ENCODE assay signal across 8 mouse cellular contexts in genomic region chr2:180103151-180103977, GRCm38 (mm10). TPM values are rescaled to one million over a fixed set of nuclear protein-coding genes. Genes with fewer than 3 reads are reported as not detected.
DNase-seq lines count a peak whose midpoint lies in the region; ATAC-seq lines count a peak whose summit lies in the region.

No protein-coding gene starts in this region.

- peak overlapping the region; percentile 45 for H3K4me3 ChIP-seq in intestine, embryonic 14.5 days (ENCODE audit: low read depth, low read length)
- H3K4me3 ChIP-seq in neural tube, embryonic 13.5 days = peak overlapping the region; percentile 62

- H3K9ac ChIP-seq in intestine, embryonic 14.5 days (ENCODE audit: low read length) = no peak overlapping the region
- H3K9ac ChIP-seq in neural tube, embryonic 13.5 days = peak overlapping the region; percentile 70

- H3K27ac ChIP-seq in intestine, embryonic 14.5 days (ENCODE audit: low read depth) = no peak overlapping the region
- H3K27ac ChIP-seq in neural tube, embryonic 13.5 days (replicated peaks) = no peak overlapping the region

- 0 out of 2 replicates have a peak, but pooled peaks have one; percentile 1 for ATAC-seq in intestine, embryonic 14.5 days (replicated peaks; ENCODE audit: low FRiP score, low TSS enrichment, low read depth)
- ATAC-seq in neural tube, embryonic 13.5 days (ENCODE audit: low read depth) = peak; percentile 6; the same call in 1 of the 2 replicates
- no peak for ATAC-seq in CD4-positive, CD25-positive, alpha-beta regulatory T cell, adult 4 months

- no peaks in the 10 kb centered on the region for H3K36me3 ChIP-seq in intestine, embryonic 14.5 days (ENCODE audit: control insufficient read depth, insufficient read depth, low read length)
- H3K36me3 ChIP-seq in neural tube, embryonic 13.5 days = no peaks in the 10 kb centered on the region

- peak; percentile 53 for DNase-seq in embryo, embryonic 11 days
- DNase-seq in embryo, embryonic 10 days (ENCODE audit: low spot score) = no peak
- DNase-seq in right cerebral cortex, postnatal 25 days = peak; percentile 51
- no peak for DNase-seq in right cerebral cortex, postnatal 4 days
- DNase-seq in intestine, embryonic 14.5 days (ENCODE audit: low spot score) = peak; percentile 64
- DNase-seq in c-Kit-positive CD71-positive TER-119-positive erythroid progenitor cells, embryonic 14.5 days (ENCODE audit: low spot score) = no peak

- H3K4me1 ChIP-seq in intestine, embryonic 14.5 days (replicated peaks; ENCODE audit: control insufficient read depth, insufficient read depth, low read length) = peaks cover 9% of the 10 kb centered on the region
- peaks cover 48% of the 10 kb centered on the region for H3K4me1 ChIP-seq in neural tube, embryonic 13.5 days (replicated peaks)

- H3K9me3 ChIP-seq in intestine, embryonic 14.5 days (ENCODE audit: control insufficient read depth, low read length) = no peaks in the 10 kb centered on the region
- H3K9me3 ChIP-seq in neural tube, embryonic 13.5 days = no peaks in the 10 kb centered on the region

- H3K27me3 ChIP-seq in intestine, embryonic 14.5 days (replicated peaks; ENCODE audit: control insufficient read depth, insufficient read depth, low read length) = peaks cover 72% of the 10 kb centered on the region
- peaks cover 77% of the 10 kb centered on the region for H3K27me3 ChIP-seq in neural tube, embryonic 13.5 days

- H3K4me2 ChIP-seq in intestine, embryonic 14.5 days (ENCODE audit: low read length) = peak overlapping the region; percentile 86
- H3K4me2 ChIP-seq in neural tube, embryonic 13.5 days = peak overlapping the region; percentile 96

- WGBS in intestine, embryonic 14.5 days = 1% methylated on average over 57 of the region's 57 CpGs
- WGBS in neural tube, embryonic 13.5 days = under 1% methylated on average over 57 of the region's 57 CpGs

RNA-seq across cellular contexts. Expression of gene Hrh3, which starts 0.9 kb away (rescaled TPM):
- polyA plus RNA-seq in intestine, embryonic 14.5 days (2014; fragmentation: Nextera tagmentation; extraction: Ambion mirVana) = 0.16 and 0.19 TPM in 2 replicates
- polyA plus RNA-seq in neural tube, embryonic 13.5 days (2015; fragmentation: Nextera tagmentation; extraction: Ambion mirVana) = 2.5 TPM in 2 replicates
- not detected for polyA plus RNA-seq in CD4-positive, CD25-positive, alpha-beta regulatory T cell, adult 4 months (2017; shearing (Covaris generic))

RNA-seq across cellular contexts. Expression of gene Osbpl2, which starts 15.7 kb away (rescaled TPM):
- 31.2 and 31.4 TPM in 2 replicates for polyA plus RNA-seq in intestine, embryonic 14.5 days (2014; fragmentation: Nextera tagmentation; extraction: Ambion mirVana)
- 61.2 and 64.5 TPM in 2 replicates for polyA plus RNA-seq in neural tube, embryonic 13.5 days (2015; fragmentation: Nextera tagmentation; extraction: Ambion mirVana)
- 10 to 100 TPM; 20.6 to 24.3 TPM for polyA plus RNA-seq in CD4-positive, CD25-positive, alpha-beta regulatory T cell, adult 4 months (2017; shearing (Covaris generic))

RNA-seq across cellular contexts. Expression of gene Mtg2, which starts 33.0 kb away (rescaled TPM):
- polyA plus RNA-seq in intestine, embryonic 14.5 days (2014; fragmentation: Nextera tagmentation; extraction: Ambion mirVana) = 24.2 and 27.5 TPM in 2 replicates
- polyA plus RNA-seq in neural tube, embryonic 13.5 days (2015; fragmentation: Nextera tagmentation; extraction: Ambion mirVana) = 31.5 and 32.9 TPM in 2 replicates
- 10 to 100 TPM; 42.6 to 52.6 TPM for polyA plus RNA-seq in CD4-positive, CD25-positive, alpha-beta regulatory T cell, adult 4 months (2017; shearing (Covaris generic))

Comparison
In these comparisons a context has a peak if more than half of its experiments do, and no peak if none do; other contexts are left out.
1. DNase-seq: peak in embryo, embryonic 11 days (single experiment), right cerebral cortex, postnatal 25 days (single experiment) and intestine, embryonic 14.5 days (single experiment); none in embryo, embryonic 10 days (single experiment), right cerebral cortex, postnatal 4 days (single experiment) and c-Kit-positive CD71-positive TER-119-positive erythroid progenitor cells, embryonic 14.5 days (single experiment).